Mouse (Mus musculus) CH12F3 (cell line): ENCODE measurements around the gene Cnbp.

ENCODE experiments used
- in situ Hi-C: fragments of 300-500 bp; cut with MboI; formaldehyde crosslinking; loops from 2 replicates; pipeline ENCODE4 v1.14.3; 2020; ENCODE audit warnings: low sequenced_read_pairs

Gene Cnbp

GRCm38 (mm10) chr6:87850155-87850899 lies 579 bp downstream of the Cnbp start:
- in situ Hi-C loops = no loop called here

DNA sequence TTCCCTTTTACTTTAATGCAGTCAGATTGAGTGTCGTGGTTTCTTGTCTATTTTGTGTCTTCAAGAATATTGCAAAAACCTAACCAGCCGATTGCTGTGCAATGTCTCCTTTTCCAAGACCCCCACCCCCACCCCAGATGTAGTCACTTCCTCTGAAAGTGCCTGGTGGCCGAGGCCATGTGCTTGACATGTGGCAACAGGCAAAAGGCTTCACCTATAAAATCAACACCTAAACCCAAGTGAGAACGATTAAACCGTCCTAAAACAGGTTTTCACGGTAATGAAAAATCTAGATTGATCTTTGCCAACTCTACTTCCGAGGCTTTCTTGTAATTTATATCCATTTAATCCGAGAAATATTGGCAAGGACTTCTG lies 1.1 kb downstream of the Cnbp start:
- in situ Hi-C loops = no loop called here

- in situ Hi-C loops = no loop called here
Measured at GRCm38 (mm10) chr6:87846813-87847212, 4.1 kb downstream of the Cnbp start.

- in situ Hi-C loops = no loop called here
Measured at GRCm38 (mm10) chr6:87845031-87845695, 5.7 kb downstream of the Cnbp start.

GRCm38 (mm10) chr6:87842254-87842653 lies 8.7 kb downstream of the Cnbp start:
- in situ Hi-C loops = no loop called here

GRCm38 (mm10) chr6:87841635-87842034 lies 9.3 kb downstream of the Cnbp start:
- in situ Hi-C loops = no loop called here

GRCm38 (mm10) chr6:87839797-87840341 lies 11.0 kb downstream of the Cnbp start:
- in situ Hi-C loops = no loop called here

GRCm38 (mm10) chr6:87838551-87839197 lies 12.2 kb downstream of the Cnbp start, which contains the start of gene Isy1:
Gene Isy1 (minus strand): TSS chr6:87838798.
- in situ Hi-C loops = no loop called here

DNA sequence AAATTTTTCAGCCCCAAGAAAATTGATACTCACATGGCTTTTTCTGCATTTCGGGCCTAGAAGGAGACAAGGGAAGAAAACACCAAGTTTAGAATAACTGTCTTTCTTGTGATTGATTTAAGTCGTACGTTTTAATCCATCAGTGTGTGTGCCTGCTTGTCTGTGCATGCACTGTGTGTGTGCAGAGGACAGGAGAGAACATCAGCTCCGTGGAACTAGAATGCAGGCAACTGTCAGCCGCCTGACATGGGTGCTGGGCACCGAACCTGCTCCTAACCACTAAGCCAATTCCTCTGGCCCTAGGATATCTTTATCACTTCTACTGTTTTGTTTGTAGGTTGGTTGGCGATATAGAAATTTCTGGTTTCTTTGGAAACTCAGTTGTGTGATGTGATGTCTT lies 15.2 kb downstream of the Cnbp start, which contains the start of gene Gm45140:
TSS of gene Gm45140 (minus strand) at position 101 of the 400 bp plus-strand sequence.
- in situ Hi-C loops = no loop called here

DNA sequence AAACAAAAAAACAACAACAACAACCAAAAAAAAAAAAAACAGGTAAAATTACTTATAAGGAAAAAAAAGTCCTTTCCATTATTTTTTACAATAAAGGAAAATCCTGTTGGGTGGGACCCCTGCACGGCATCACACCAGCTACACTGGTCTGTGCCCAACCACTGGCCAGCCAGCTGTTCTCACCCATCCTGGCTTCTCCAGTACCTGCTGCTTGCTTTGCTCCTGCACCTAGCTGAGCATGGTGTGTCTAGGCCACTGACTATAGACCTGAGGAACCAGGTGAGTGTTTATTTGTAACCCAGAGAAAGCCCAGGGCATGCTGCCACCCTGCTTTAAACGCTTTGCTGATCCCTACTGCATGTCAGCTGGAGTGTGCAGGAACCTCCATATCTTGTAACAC lies 30.5 kb downstream of the Cnbp start:
- in situ Hi-C loops = no loop called here

DNA sequence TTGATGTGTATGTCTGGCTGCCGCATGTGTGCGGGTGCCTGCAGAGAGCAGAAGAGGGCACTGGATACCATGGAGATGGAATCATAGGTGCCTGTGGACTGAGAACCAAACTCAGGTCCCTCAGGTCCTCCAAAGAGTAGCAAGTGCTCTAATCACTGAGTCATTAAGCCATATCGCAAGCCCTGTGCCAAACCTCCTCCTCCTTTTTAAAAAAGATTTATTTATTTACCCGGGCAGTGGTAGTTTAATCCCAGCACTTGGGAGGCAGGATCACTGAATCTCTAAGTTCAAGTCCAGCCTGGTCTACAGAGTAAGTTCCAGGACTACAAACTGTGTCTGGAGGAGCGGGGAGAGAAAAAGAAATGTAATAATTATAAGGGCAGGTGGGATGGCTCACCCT lies 36.4 kb downstream of the Cnbp start:
- in situ Hi-C loops = no loop called here

GRCm38 (mm10) chr6:87812656-87813055 lies 38.2 kb downstream of the Cnbp start:
- in situ Hi-C loops = no loop called here

GRCm38 (mm10) chr6:87811675-87812338 lies 39.1 kb downstream of the Cnbp start, which contains the start of gene Rab43:
Gene Rab43 (minus strand): TSS chr6:87812164.
- in situ Hi-C loops = no loop called here

DNA sequence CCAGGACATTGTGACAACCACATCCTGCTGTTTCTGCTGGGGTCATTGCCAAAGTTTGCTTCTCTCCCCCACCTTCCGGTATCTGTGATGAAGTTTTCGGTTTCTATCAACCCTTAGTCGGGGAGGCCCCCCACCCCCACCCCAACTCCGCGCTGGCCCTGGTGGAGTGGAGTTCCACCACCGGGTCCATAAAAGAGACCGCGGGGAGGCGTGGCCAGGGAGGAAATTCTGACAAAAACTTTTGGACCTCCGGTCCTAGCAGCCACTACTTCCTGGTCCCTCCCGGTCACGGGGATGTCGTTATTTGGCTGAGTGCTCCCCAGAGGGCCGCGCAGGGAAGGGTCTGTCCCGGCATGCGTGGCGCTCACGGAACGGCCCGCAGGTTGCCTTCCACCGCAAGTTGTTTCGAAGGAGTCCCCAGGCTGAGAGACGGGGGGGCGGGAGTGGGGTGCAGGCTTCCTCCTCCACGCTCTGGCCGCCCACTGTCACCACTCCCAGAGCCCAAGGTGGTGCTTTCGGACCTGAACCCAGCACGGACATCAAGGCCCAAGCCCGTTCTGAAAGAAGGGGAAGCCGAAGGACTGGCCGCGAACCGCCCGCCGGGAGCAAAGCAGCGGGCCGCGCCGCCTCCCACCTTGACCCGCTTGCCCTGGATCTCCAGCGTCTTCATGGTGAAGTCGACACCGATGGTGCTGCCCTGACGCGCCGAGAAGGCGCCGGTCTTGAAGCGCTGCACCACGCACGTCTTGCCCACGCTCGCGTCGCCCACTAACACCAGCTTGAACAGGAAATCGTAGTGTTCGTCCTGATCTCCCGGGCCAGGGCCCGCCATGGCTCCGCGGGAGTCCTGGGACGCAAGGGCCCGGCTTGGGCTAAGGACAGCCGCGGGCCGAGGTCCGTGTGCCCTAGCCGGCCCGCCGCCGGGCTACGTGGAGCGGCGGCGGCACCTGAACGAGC lies 39.9 kb downstream of the Cnbp start:
- in situ Hi-C loops = no loop called here

GRCm38 (mm10) chr6:87810311-87810710 lies 40.6 kb downstream of the Cnbp start:
- in situ Hi-C loops = no loop called here

GRCm38 (mm10) chr6:87809651-87810161 lies 41.2 kb downstream of the Cnbp start:
- in situ Hi-C loops = no loop called here

GRCm38 (mm10) chr6:87809144-87809543 lies 41.8 kb downstream of the Cnbp start:
- in situ Hi-C loops = no loop called here

DNA sequence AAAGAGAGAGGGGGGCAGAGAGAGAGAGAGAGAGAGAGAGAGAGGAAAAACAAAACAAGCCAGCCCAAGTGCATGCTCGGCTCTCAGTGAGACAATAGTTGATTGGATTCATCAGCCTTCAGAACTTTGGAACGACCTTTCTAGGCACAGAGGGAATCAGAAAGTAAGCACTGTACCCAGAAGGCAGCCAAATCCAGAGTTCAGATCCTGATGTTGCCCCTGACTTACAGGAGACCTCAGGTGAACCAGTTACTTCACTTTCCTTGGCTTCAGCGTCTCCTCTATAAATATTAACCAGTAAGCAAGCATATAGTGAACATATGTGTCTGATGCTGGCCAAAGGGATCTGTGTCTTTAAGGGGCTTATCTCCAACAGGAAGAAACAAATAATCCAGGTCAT lies 42.4 kb downstream of the Cnbp start:
- in situ Hi-C loops = no loop called here

DNA sequence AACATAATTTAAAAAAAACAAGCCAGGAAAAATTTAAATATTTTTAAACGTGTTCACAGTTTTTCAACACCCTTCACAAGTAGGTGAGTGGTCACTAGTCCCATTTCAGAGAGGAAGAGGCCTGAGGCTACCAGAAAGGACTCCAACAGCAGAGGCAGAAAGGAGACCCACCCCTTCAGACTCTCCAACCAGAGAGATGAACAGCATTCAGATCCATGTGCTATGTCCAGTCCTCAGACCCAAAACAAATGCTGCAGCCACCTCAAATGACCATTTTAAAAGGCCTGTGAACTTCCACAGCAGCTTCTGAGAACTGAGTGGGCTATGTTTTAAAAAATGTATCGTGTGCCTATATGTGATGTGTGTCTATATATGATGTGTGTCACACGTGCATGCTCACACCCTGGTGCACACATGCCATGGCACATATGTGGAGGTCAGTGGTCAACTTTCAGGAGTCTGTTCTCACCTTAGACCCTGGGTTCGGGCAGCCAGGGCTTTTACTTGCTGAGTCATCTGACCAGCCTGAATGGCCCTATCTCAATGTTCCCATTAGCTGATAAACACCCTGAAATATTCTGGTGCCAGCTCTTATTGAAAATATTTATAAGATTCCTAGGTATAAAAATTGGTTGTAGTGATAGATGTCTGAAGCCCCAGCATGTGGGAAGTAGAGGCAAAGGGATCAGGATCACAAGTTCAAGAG lies 43.0 kb downstream of the Cnbp start:
- in situ Hi-C loops = no loop called here
